Comparison of ENCODE assay signal across 24 mouse cellular contexts in the genomic region with DNA sequence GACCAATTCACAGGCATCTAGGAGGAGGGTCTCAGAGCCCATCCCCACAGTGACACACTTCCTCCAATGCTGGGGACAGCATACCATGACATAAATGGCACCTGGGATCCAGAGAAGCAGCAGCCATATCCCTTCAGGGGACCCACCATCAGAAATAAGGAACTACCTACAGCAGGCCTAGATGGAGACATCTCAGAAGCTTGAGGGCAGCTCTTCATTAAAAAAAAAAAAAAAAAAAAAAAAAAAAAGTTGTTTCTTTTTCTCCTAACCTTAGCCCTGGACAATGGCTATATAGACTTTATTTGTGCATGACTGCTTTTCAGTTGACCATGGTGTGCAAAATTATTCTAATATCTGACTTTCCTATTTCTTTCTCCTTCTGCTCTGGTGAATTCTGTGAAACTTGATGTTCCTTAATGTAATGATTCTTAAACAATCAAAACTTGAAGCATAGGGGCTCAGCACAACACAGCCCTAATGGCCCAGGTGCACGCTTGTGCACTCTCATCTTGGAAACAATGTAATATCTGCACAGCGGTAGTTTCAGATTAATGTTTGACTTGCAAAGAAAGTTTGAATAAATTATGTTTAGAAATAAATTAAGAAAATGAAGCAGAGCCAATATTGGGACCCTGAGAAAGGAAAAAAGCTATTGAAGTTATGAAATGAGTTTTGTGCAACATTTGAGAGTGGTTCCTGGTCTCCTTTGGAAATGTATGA. TPM values are rescaled to one million over a fixed set of nuclear protein-coding genes. Genes with fewer than 3 reads are reported as not detected.
DNase-seq lines count a peak whose midpoint lies in the region; ATAC-seq and TF ChIP-seq lines count a peak whose summit lies in the region.
"Had no signal": no experiment of that assay in that cellular context is flagged by ENCODE, and none has a peak within 500 bp of the region (broad histone marks: within the 10 kb centered on the region; RNA-seq: fewer than 3 reads in every experiment).

No protein-coding gene starts in this region.

- H3K27me3 ChIP-seq in kidney, embryonic 15.5 days = no peaks in the 10 kb centered on the region
- H3K27me3 ChIP-seq in MEL (ENCODE audit: control insufficient read depth in 1 of 2, insufficient read depth in 2 of 2, low read length in 2 of 2) = no peaks in the 10 kb centered on the region
- H3K27me3 ChIP-seq: embryonic facial prominence, embryonic 12.5 days; embryonic facial prominence, embryonic 15.5 days; hindbrain, embryonic 13.5 days; Patski had no signal

- no peak for TF ChIP-seq POLR2A in MEL (IDR thresholded peaks at IDR 0.05; ENCODE audit: control insufficient read depth in 1 of 2, insufficient read depth in 1 of 2, low read depth in 1 of 2, low read length in 2 of 2, poor library complexity in 1 of 2)

- no peak for TF ChIP-seq RAD21 in MEL (IDR thresholded peaks at IDR 0.05; ENCODE audit: low read depth, low read length)

- H3K27ac ChIP-seq in kidney, embryonic 15.5 days = peak overlapping the region; percentile 58; the same call in 1 of the 2 replicates
- H3K27ac ChIP-seq in MEL (ENCODE audit: control insufficient read depth, low read depth, low read length) = no peak overlapping the region
- H3K27ac ChIP-seq: embryonic facial prominence, embryonic 12.5 days; embryonic facial prominence, embryonic 15.5 days; gastrocnemius, adult 2 months; hindbrain, embryonic 13.5 days had no signal

- no peak overlapping the region for H3K9ac ChIP-seq in kidney, embryonic 15.5 days
- no peak overlapping the region for H3K9ac ChIP-seq in MEL (ENCODE audit: control insufficient read depth, low read depth, low read length, poor library complexity, severe bottlenecking)
- H3K9ac ChIP-seq: embryonic facial prominence, embryonic 12.5 days; embryonic facial prominence, embryonic 15.5 days; forebrain, postnatal 0 days; hindbrain, embryonic 13.5 days had no signal

- H3K9me3 ChIP-seq in kidney, embryonic 15.5 days (replicated peaks) = no peaks in the 10 kb centered on the region
- H3K9me3 ChIP-seq in MEL (replicated peaks; ENCODE audit: insufficient read depth, low read length) = no peaks in the 10 kb centered on the region
- H3K9me3 ChIP-seq: embryonic facial prominence, embryonic 15.5 days had no signal

- no peak overlapping the region for H3K4me2 ChIP-seq in kidney, embryonic 15.5 days
- H3K4me2 ChIP-seq: embryonic facial prominence, embryonic 12.5 days; embryonic facial prominence, embryonic 15.5 days; heart, embryonic 11.5 days; hindbrain, embryonic 13.5 days had no signal

- 64% methylated on average over 2 of the region's 2 CpGs for WGBS in kidney, embryonic 15.5 days

- H3K79me2 ChIP-seq in MEL (ENCODE audit: control insufficient read depth, insufficient read depth, low read length, poor library complexity) = no peaks in the 10 kb centered on the region

- no peak overlapping the region for H3K4me3 ChIP-seq in kidney, embryonic 15.5 days (replicated peaks)
- H3K4me3 ChIP-seq in MEL (ENCODE audit: control insufficient read depth in 1 of 2, insufficient read depth in 1 of 2, low read depth in 2 of 2, low read length in 2 of 2) = no peak overlapping the region
- H3K4me3 ChIP-seq: embryonic facial prominence, embryonic 12.5 days; embryonic facial prominence, embryonic 15.5 days; gastrocnemius, adult 2 months; hindbrain, embryonic 13.5 days had no signal

- H3K36me3 ChIP-seq in kidney, embryonic 15.5 days = peaks cover 10% of the 10 kb centered on the region
- no peaks in the 10 kb centered on the region for H3K36me3 ChIP-seq in MEL (ENCODE audit: control insufficient read depth in 1 of 2, insufficient read depth in 2 of 2, low read length in 2 of 2)

- no peaks in the 10 kb centered on the region for H3K4me1 ChIP-seq in kidney, embryonic 15.5 days
- no peaks in the 10 kb centered on the region for H3K4me1 ChIP-seq in MEL (ENCODE audit: control insufficient read depth in 1 of 2, insufficient read depth in 2 of 2, low read length in 2 of 2)
- H3K4me1 ChIP-seq: embryonic facial prominence, embryonic 12.5 days; embryonic facial prominence, embryonic 15.5 days; hindbrain, embryonic 13.5 days had no signal

- no peak for TF ChIP-seq CTCF in MEL (IDR thresholded peaks at IDR 0.05 in 2 of 3, conservative IDR thresholded peaks at IDR 0.05 in 1 of 3; ENCODE audit: control insufficient read depth in 1 of 3, insufficient read depth in 1 of 3, low read depth in 2 of 3, low read length in 3 of 3, poor library complexity in 1 of 3, severe bottlenecking in 1 of 3)

- ATAC-seq in kidney, embryonic 15.5 days (replicated peaks; ENCODE audit: low FRiP score) = 0 out of 2 replicates have a peak, but pooled peaks have one; percentile 15
- ATAC-seq: CD4-positive, CD25-positive, alpha-beta regulatory T cell, adult 4 months; forebrain, embryonic 14.5 days; forebrain, postnatal 0 days; hindbrain, embryonic 16.5 days; Patski had no signal

- no peak for TF ChIP-seq EP300 in MEL (IDR thresholded peaks at IDR 0.05; ENCODE audit: low read depth in 1 of 2, low read length in 2 of 2)

- no peak for DNase-seq in kidney, postnatal 10 days
- peak; percentile 10 for DNase-seq in kidney, postnatal 14 days
- DNase-seq in kidney, adult 11 months = no peak
- no peak for DNase-seq in MEL (ENCODE audit: low read depth, low spot score)
- no peak for DNase-seq in urinary bladder, postnatal 36 days (ENCODE audit: low spot score in 2 of 2)
- DNase-seq: adrenal gland, postnatal 10 days; adrenal gland, postnatal 36 days; cerebellum, adult 11 months; cerebellum, adult 2 months; cerebellum, adult 9-11 months; cerebellum, postnatal 25 days; forebrain, postnatal 0 days; gastrocnemius, adult 2 months; gastrocnemius, postnatal 14 days; heart, adult 11 months had no signal

TF ChIP-seq in MEL, 35 proteins besides CTCF, POLR2A, EP300 and RAD21:
- TF ChIP-seq ZMIZ1 (IDR thresholded peaks at IDR 0.05; ENCODE audit: low read depth, low read length) = no peak
- TF ChIP-seq MAFK (IDR thresholded peaks at IDR 0.05; ENCODE audit: borderline replicate concordance, low read depth, low read length) = no peak
- TF ChIP-seq ZNF384 (IDR thresholded peaks at IDR 0.05; ENCODE audit: low read depth, low read length) = peak; percentile 82
- no peak for TF ChIP-seq ELF1 (IDR thresholded peaks at IDR 0.05; ENCODE audit: low read depth, low read length)
- TF ChIP-seq E2F4 (IDR thresholded peaks at IDR 0.05; ENCODE audit: borderline replicate concordance, low read depth, low read length) = no peak

RNA-seq across cellular contexts. Expression of gene Gk5, which starts 55.9 kb away (rescaled TPM):
- 5.5 and 5.7 TPM in 2 replicates for polyA plus RNA-seq in kidney, embryonic 15.5 days (2015; fragmentation: Nextera tagmentation; extraction: Ambion mirVana)
- 4.0 and 4.1 TPM in 2 replicates for total RNA-seq in MEL (2012; rRNA removed)
- 1 to 10 TPM in 1 of 2 experiments, not detected in 1; 6.2 TPM for polyA plus RNA-seq in MEL (2012; ENCODE audit: insufficient read depth in 1 of 2, insufficient read length in 2 of 2, low read depth in 1 of 2, low replicate concordance in 2 of 2, missing spikeins in 1 of 2)
